Mouse (Mus musculus) c-Kit-positive CD71-positive TER-119-positive erythroid progenitor cells, embryonic 14.5 days (primary cell): ENCODE measurements around the gene Hoxa3.

ENCODE experiments used
- DNase-seq: peaks from one replicate; pipeline ENCODE4 v3.0.0-alpha.2; 2013; ENCODE audit warnings: low spot score

Hoxa3 gene

GRCm38 (mm10) chr6:52183311-52184080 lies 29.6 kb downstream of the Hoxa3 start:
- DNase-seq, result no peak

GRCm38 (mm10) chr6:52182793-52183192 lies 30.3 kb downstream of the Hoxa3 start:
- no peak for DNase-seq

- DNase-seq, result no peak
Measured at GRCm38 (mm10) chr6:52182030-52182429, 31.1 kb downstream of the Hoxa3 start.

GRCm38 (mm10) chr6:52180726-52181125 lies 32.4 kb downstream of the Hoxa3 start:
- DNase-seq, result no peak

GRCm38 (mm10) chr6:52180213-52180710 lies 32.9 kb downstream of the Hoxa3 start:
- DNase-seq, result no peak

- DNase-seq, result no peak
Measured at GRCm38 (mm10) chr6:52179690-52180089, 33.4 kb downstream of the Hoxa3 start.

GRCm38 (mm10) chr6:52178918-52179665 lies 34.0 kb downstream of the Hoxa3 start:
- no peak for DNase-seq

DNA sequence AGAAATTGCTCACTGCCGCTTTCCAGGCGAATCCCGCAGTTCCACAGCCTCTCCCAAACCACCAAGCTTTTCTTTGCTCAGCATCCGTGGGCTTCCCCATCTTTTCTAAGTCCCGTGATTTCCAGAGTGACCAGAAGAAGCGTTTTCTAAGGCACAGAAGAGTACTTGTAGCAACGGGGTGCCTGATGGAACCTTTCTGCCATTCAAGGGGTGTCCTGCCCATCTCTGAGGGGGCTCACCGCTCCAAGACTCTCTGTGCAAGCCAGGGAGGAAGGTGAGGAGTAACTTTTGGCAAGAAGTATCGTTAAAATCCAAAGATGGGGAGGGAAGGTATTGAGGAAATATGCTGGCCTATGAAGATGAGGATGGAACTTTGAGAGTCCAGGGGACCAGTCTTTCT lies 35.3 kb downstream of the Hoxa3 start:
- DNase-seq, result no peak

GRCm38 (mm10) chr6:52177061-52177735 lies 35.9 kb downstream of the Hoxa3 start, which contains the start of gene 5730596B20Rik:
TSS of gene 5730596B20Rik (plus strand) at chr6:52177498.
- no peak for DNase-seq

GRCm38 (mm10) chr6:52176391-52176790 lies 36.7 kb downstream of the Hoxa3 start:
- DNase-seq, result no peak

DNA sequence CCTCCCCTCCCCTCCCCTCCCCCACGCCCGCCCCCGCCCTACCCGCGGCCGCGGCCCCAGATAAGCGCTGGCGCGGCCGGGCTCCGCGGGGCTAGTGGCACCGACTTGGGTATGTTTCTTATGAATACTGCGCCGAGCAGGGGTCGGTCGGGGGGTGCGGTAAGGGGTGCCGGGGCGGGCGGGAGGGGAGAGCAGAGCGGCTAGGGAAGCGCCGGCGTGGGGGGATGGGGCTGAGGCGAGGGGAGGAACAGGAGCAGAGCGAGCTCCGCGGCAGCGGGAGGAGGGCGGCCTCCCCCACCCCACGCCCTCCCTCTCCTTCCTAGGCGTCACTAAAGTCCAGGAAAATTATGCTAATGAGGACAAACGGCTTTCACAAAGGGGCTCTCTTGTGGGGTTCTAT lies 37.3 kb downstream of the Hoxa3 start:
- DNase-seq, result no peak

DNA sequence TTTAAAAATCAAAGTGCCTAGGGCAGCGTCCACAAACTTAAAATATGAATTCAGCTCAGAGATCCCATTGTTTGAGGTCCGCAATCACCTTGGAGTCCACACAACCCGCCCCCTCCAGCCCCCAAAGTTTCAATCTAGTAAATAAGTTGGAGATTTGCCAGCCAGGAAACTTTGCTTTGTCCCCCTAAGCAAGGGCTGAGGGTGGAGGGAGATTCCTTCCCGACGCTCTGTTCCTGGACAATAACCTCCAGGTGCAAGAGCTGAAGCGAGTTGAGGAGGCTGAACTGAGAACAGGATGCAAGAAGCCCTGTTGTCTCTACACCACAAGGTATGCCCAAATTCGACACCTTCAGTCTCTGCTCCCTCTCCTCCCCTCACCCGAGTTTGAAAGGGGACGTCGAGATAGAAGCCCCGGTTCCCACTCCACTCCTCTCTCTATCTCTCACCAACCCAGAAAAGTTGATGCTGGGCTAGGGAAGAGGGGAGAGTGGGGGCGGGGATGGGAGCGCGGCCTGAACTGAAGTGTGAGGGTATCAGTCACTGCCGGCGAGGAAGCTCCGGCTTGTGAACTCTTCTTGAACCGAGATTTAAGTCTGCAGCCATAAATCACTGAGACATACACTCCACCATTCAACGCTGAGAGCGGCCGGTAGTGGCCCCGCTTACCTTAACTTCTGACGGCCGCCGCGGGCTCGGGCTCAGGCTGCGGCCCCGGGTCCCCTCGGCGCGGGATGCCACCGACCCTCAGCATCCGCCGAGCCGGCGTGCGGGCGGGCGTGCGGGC lies 38.0 kb downstream of the Hoxa3 start:
- no peak for DNase-seq

- no peak for DNase-seq
Measured at GRCm38 (mm10) chr6:52173648-52174047, 39.5 kb downstream of the Hoxa3 start.

GRCm38 (mm10) chr6:52172501-52172900 lies 40.6 kb downstream of the Hoxa3 start:
- no peak for DNase-seq

DNA sequence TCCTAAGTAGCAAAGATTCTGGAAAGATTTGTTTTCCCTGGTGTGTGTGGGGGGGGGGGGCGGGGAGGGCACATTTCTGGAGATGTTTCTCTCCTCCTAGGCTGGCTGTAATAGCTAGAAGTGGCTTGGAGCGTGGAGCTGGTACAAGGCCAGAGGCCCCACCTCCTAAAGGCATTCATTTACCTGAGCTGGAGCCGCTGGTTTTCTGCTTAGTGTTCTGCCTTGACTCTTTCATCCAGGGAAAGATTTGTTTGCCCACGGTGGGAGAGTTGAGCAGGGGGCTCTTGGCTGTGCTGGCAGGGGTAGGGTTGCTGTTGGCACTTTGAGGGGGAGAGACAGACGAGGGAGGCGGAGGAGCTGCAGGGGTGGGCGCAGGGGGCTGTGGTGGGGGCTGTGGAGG lies 41.2 kb downstream of the Hoxa3 start:
- no peak for DNase-seq

GRCm38 (mm10) chr6:52171331-52171730 lies 41.8 kb downstream of the Hoxa3 start:
- DNase-seq, result no peak

GRCm38 (mm10) chr6:52170898-52171223 lies 42.3 kb downstream of the Hoxa3 start:
- DNase-seq, result no peak

- DNase-seq, result no peak
Measured at GRCm38 (mm10) chr6:52170166-52170897, 42.8 kb downstream of the Hoxa3 start.

GRCm38 (mm10) chr6:52169499-52170165 lies 43.5 kb downstream of the Hoxa3 start:
- DNase-seq, result no peak

DNA sequence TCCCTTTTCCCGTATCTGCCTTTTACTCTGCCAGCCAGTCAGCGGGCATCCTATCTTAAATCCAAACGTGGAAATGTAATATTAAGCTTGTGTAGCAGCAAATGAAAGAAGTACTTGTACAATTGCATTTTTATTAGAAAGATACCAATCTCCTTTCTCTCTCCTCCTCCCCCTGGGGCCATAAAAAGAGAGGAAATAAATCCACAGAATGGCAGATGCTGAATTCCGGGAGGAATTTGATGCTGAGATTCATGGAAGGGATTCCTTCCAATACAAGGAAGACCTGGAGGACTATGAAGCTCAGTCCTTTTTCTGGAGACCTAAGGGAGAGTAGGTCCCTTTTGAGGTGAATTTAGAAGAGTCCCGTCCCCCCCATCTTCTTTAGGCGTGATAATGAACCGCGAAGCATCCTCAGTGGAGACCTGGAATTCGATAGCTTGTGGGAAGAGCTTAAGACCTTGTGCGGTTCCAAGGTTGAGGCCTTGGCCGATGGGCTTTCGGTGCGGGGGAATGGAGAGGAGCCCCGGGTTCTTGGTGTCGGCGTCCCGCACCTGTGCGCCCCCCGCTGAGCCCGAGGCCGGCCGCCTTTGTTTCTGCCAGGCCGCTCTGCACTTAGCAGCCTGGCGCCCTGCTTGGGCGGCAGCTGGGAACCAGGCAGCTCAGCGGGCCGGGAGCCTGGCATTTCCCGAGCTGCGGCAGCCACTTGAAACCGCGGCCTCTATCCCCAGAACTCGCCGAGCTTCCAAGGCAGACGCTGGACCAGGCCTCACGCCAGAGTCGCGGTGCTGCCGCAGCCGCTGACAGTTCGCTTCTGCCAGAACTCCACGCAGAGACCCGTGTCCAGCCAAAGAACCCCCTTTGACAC lies 44.7 kb downstream of the Hoxa3 start:
- no peak for DNase-seq
